Mouse (Mus musculus): ENCODE results near the gene Plekha6.

Gene Plekha6

GRCm38 (mm10) chr1:133146014-133147009, 17.7 kb upstream of the Plekha6 start:
- DNase-seq = peak; percentile 54

DNA sequence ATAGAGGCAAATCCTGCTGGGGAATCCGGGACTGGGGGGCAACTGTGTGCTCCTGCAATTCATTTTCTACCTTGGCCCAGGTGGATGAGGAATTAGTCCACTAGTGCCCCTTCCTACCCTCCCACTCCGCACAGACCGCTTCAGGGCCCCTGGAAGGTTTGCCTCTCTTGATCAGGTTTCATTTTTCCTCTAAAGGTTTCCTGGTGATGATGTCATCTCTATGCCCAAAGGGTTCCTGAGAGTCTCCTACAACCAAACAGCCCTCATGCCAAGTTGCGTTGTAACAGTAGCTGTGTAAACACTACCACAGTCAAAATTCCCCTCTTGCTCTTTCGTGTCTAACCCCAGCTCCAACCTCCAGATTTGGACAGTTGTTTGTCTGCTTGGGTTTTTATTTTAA, 16.7 kb upstream of the Plekha6 start:
- DNase-seq = no peak

DNA sequence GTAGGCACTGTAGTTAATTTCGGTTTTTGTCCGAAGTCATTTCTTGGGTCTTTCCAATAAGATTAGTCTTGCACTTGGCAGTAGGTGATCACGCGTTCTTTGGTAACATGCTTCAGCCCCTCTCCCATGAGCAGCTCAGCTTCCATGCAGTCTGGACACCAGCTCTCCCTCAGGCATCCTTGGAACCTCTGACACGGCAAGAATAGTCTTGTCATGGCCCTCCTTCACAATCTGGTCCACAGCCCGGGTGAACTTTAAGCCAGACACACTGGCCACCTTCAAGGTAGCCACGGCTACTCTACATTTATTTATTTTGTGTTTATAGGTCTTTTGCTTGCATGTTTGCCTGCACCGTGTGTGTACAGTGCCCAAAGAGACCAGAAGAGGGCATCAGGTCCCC, 15.9 kb upstream of the Plekha6 start:
- no peak for DNase-seq

DNA sequence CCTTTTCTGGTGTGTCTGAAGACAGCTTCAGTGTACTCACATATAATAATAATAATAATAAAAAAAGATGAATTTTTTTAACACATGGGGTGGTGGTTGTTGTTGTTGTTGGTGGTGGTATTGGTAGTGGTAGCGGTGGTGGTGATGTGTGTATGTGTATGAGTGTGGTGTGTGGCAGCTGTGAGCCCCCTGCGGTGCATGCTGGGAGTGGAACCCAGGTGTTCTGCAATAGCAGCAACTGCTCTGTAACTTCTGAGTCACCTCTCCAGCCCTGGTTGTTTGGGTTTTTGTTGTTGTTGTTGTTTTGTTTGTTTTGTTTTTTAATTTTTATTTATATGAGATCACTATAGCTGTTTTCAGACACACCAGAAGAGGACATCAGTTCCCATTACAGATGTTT, 13.5 kb upstream of the Plekha6 start:
- DNase-seq = peak; percentile 55

DNA sequence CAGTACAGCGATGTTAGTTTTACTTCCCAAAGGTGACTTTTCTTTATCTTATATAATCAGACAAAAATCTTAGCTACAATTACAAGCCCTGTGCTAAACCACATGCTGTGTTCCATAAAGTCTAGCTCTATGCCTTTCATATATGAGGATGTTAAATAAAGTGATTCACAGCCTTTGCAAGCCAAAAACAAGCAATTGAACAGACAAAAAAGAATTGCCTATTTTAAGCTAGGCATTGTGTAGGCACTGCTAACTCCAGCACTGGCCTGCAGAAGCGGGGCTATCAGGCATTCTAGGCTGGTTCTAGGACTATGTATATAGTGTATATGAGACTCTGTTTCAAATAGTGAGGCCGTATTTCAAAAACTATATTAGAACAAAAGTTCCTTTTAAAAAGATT, 11.8 kb upstream of the Plekha6 start:
- DNase-seq = no peak

DNA sequence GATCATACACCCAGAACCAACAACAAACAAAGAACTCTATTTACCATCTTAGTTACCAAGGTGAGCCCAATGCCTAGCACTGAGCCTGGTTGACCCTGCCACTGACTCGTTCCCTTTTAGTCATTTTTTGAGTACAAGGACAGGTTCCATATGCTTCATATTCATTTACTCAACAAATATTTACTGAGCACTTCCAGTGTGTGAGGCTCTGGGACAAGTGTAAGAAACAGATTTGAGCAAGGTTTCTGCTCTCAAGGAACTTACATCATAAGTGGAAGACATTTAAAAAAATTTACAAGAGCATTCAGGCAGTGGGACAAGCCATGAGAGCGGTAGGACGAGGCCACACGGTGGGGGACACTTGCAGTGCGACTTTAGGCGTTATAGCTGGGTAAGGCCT, 8.7 kb upstream of the Plekha6 start:
- DNase-seq = no peak

- DNase-seq = peak; percentile 77
These were observed 4.9 kb upstream of the Plekha6 start for GRCm38 (mm10) chr1:133159128-133159564.

DNA sequence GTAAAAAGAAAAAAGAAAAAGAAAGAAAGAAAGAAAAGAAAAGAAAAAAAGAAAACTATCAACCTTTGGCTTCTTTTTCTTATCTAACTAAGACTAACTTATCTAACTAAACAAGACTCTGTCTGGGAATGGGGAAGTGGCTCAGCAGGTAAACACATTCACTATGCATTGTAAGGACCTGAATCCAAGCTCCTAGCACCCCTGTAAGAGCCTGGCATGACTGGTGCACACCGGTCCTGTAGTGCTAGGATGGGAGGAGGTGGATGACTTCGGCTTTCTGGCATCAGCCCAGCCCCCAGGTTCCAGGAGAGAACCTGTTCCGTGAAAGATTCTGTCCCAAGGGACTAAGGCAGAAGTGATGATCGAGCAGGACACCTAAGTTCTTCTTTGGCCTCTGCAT, 2.5 kb upstream of the Plekha6 start:
- DNase-seq = no peak

DNA sequence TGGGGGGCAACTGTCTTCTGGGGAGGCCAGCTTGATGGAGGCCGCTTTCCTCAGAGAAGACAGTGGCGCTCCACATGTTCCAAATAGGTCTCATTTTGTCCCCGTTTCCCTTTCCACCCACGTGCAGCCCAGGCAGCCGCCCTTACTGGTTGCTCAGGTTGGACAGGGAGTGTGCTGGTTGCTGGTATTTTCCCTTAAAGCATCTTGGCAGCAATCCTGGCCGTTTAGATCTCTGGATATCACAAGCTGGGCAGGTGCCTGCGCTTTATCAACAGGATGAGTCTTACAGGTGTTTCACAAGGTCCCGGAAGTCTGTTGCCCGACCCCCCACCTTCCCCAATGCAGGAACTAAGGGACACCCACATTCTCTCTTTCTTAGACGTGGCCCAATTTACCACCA, 2.0 kb upstream of the Plekha6 start:
- DNase-seq = no peak

DNA sequence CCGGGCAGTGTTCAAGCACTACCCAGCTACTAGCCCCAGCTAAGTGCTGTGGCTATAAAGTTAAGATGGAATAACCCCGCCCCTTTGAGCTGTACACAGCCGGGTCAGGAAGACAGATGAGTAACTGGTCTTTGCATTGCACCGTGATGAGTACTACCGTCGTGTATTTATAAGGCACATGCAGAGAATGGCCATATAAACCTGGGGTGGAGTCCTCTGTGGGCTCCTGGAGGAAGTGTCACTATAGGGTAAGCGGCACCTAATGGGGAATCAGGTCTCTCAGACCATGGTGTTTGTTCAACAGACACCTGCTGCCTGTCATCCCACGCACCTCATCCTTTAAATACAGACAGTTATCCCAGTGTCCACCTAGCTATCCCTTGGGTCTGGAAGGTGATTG, 1.0 kb upstream of the Plekha6 start:
- DNase-seq = no peak

DNA sequence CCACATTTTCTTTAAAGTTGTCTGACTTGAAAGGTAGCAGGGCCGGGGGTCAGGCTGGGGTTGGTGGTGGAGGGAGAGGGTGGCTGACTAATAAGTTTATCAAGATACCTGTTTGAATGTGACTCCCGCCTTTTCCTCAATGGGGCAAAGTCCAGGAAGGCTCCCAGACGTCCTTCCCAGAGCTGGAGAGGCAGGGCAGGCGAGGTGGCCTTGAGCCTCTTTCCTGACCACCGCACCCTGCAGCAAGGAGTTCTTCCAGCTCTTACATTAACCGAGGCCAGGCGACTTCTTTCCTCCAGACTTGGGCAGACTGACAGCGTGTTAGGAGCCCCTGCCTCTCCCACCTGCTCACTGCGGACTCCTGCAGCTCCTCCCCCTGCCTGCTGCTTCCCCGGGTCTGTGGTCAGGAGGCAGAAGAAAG, 591 bp downstream of the Plekha6 start:
- peak; percentile 67 for DNase-seq

- DNase-seq = no peak
These were observed 1.1 kb downstream of the Plekha6 start for GRCm38 (mm10) chr1:133165111-133165510.

DNA sequence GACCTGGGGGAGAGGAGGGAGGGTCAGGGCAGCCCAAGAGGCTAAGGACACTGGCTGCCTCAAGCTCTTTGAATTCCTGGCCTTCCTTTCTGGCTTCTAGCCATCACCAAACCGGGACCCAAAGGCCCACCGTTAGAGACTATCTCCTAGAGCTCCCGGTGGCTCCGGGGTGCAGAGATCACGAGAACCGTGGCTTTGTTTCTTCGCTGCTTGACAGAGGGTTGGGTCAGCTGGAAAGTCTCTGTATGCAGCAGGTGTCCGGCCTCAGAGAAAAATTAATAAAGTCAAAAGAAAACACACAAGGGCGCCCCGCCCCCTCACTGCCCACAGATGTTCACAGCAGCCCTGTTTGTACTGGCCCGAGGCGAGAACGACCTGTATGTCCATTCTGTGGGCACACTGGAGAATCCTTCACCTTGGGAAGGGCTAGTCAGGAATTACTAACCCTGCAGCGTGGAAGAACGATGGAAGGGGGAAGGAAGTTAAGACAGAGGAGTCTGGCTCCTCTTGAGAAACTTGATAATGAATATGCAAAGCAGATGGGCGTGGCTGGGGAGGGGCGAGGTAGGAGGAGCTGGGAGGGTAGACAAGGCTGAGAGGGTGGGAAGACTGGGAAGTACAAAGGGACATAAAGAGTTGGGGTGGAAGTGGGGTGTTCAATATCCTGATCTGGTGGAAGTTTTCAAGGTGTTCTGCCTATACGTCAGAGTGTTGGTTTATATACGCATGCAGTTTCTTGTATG, 4.5 kb downstream of the Plekha6 start:
- DNase-seq = no peak

DNA sequence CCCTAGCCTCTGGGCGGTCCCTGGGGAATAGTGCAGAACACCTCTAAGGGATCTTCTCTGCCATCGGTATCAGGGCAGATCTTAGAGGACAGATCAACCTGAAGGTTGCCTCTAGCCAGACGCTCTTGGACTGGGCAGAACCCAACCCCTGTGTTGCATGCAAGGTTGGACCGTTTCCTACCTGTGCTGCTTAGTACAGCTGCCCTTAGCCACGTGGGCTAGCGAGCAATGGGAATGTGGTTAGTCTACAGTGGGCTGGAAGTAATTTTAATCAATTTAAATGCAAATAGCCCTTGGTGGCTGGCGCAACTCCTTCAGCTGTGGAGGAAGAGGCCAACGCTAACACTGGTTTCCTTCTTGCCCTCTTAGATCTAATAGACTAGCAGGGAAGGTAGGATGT, 6.2 kb downstream of the Plekha6 start:
- no peak for DNase-seq

- DNase-seq = no peak
These were observed 7.3 kb downstream of the Plekha6 start for GRCm38 (mm10) chr1:133171357-133171756.

DNA sequence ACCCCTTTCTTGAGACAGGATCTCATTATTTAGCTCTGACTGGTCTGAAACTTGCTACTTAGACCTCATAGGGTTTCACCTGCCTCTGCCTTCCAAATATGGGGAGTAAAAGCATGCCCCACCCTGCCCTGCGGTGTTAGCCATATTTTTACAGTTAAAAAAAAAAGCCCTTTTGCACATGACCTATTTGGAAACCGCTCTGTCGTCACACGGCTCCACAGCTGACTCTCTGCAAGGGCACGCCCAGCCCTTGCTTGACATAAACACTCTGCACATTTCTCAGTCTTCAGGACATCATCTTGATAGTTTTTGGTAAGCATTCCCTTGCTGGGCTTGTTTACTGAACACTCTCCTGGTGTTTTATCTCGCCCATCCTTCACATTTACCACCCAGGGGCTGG, 11.1 kb downstream of the Plekha6 start:
- no peak for DNase-seq

- peak; percentile 57 for DNase-seq
These were observed 13.6 kb downstream of the Plekha6 start for GRCm38 (mm10) chr1:133177480-133178172.

- DNase-seq = no peak
These were observed 14.9 kb downstream of the Plekha6 start for GRCm38 (mm10) chr1:133178732-133179440.

GRCm38 (mm10) chr1:133181072-133182015, 17.3 kb downstream of the Plekha6 start:
- peak; percentile 88 for DNase-seq

GRCm38 (mm10) chr1:133182016-133182705, 18.2 kb downstream of the Plekha6 start:
- peak; percentile 35 for DNase-seq

- no peak for DNase-seq
These were observed 18.7 kb downstream of the Plekha6 start for GRCm38 (mm10) chr1:133182706-133183095.

All from thymus, postnatal 14 days (tissue).